Mouse (Mus musculus) heart, postnatal 0 days (tissue): ENCODE data around the gene Marcks.
"Not testable (repeated sequence)": the region's sequence is repeated elsewhere in the genome, so short reads cannot be mapped to it uniquely, and the experiment has no call there.

Experiments used
- CTCF ChIP-seq: IDR thresholded peaks from 2 replicates; pipeline ENCODE4 v1.5.1; 2016; ENCODE audit warnings: antibody characterized with exemption, control low read depth, low read depth
- EP300 ChIP-seq: IDR thresholded peaks from 2 replicates; pipeline ENCODE4 v1.6.1; 2016; ENCODE audit warnings: antibody characterized with exemption, low read depth

- TF ChIP-seq CTCF, EP300: not testable (repeated sequence)
Observed at GRCm38 (mm10) chr10:37084071-37084470, 54.6 kb downstream of the Marcks start.
